Mouse (Mus musculus): ENCODE measurements around the gene Ythdf2.

- TF ChIP-seq CTCF (IDR thresholded peaks at IDR 0.05; ENCODE audit: insufficient read depth, low read depth, low read length) (no peak), POLR2A (IDR thresholded peaks at IDR 0.05; ENCODE audit: insufficient read depth, low read depth, low read length) (no peak)
Observed at GRCm38 (mm10) chr4:132209299-132209698, 2.8 kb downstream of the Ythdf2 start.
